Mouse (Mus musculus): Measurements from ENCODE around the gene Runx1.

The Runx1 gene

GRCm38 (mm10) chr16:92825204-92825843 lies 625 bp downstream of the Runx1 start:
- DNase-seq: no peak

GRCm38 (mm10) chr16:92824723-92825203 lies 1.2 kb downstream of the Runx1 start:
- no peak for DNase-seq

GRCm38 (mm10) chr16:92824003-92824722 lies 1.8 kb downstream of the Runx1 start:
- no peak for DNase-seq

- no peak for DNase-seq
Measured at GRCm38 (mm10) chr16:92823381-92823862, 2.5 kb downstream of the Runx1 start.

GRCm38 (mm10) chr16:92822676-92823075 lies 3.3 kb downstream of the Runx1 start:
- DNase-seq: no peak

GRCm38 (mm10) chr16:92821938-92822629 lies 3.9 kb downstream of the Runx1 start:
- DNase-seq: no peak

- no peak for DNase-seq
Measured at GRCm38 (mm10) chr16:92821596-92821937, 4.4 kb downstream of the Runx1 start.

- DNase-seq: no peak
Measured at GRCm38 (mm10) chr16:92820451-92820850, 5.5 kb downstream of the Runx1 start.

GRCm38 (mm10) chr16:92818480-92819269 lies 7.3 kb downstream of the Runx1 start:
- DNase-seq: no peak

- DNase-seq: no peak
Measured at GRCm38 (mm10) chr16:92816092-92816491, 9.9 kb downstream of the Runx1 start.

GRCm38 (mm10) chr16:92815195-92815527 lies 10.8 kb downstream of the Runx1 start:
- DNase-seq: no peak

- no peak for DNase-seq
Measured at GRCm38 (mm10) chr16:92814366-92815194, 11.4 kb downstream of the Runx1 start.

- DNase-seq: no peak
Measured at GRCm38 (mm10) chr16:92812405-92812804, 13.5 kb downstream of the Runx1 start.

- DNase-seq: no peak
Measured at GRCm38 (mm10) chr16:92810568-92811240, 15.2 kb downstream of the Runx1 start.

- DNase-seq: no peak
Measured at GRCm38 (mm10) chr16:92807772-92808171, 18.2 kb downstream of the Runx1 start.

GRCm38 (mm10) chr16:92803076-92803580 lies 22.8 kb downstream of the Runx1 start:
- DNase-seq: no peak

GRCm38 (mm10) chr16:92801567-92801966 lies 24.4 kb downstream of the Runx1 start:
- no peak for DNase-seq

- DNase-seq: no peak
Measured at GRCm38 (mm10) chr16:92800845-92801244, 25.1 kb downstream of the Runx1 start.

GRCm38 (mm10) chr16:92799940-92800339 lies 26.0 kb downstream of the Runx1 start:
- DNase-seq: no peak

- no peak for DNase-seq
Measured at GRCm38 (mm10) chr16:92794197-92794596, 31.8 kb downstream of the Runx1 start.

- DNase-seq: no peak
Measured at GRCm38 (mm10) chr16:92793741-92794140, 32.2 kb downstream of the Runx1 start.
